Mouse (Mus musculus) small intestine, adult 2 months (tissue): Measurements from ENCODE around the gene Olfr513. TPM values are rescaled to one million over a fixed set of nuclear protein-coding genes. Genes with fewer than 3 reads are reported as not detected.

Experiments used
- H3K27ac ChIP-seq: fragments of 200-500 bp; 2 replicates; pipeline ENCODE4 v1.5.1; 2012; ENCODE audit warnings: low read depth, low read length, control low read depth, inconsistent platforms; ENCODE audit not compliant: insufficient read depth
- H3K27me3 ChIP-seq: fragments of 200-500 bp; 2 replicates; pipeline ENCODE4 v1.6.1; 2012; ENCODE audit warnings: mild to moderate bottlenecking, moderate library complexity, low read length, inconsistent platforms; ENCODE audit not compliant: control insufficient read depth, insufficient read depth
- H3K36me3 ChIP-seq: fragments of 200-500 bp; 2 replicates; pipeline ENCODE4 v1.6.1; 2012; ENCODE audit warnings: mild to moderate bottlenecking, low read length, control low read depth, inconsistent platforms; ENCODE audit not compliant: control insufficient read depth, insufficient read depth
- H3K4me1 ChIP-seq: fragments of 200-500 bp; 2 replicates; pipeline ENCODE4 v1.6.1; 2012; ENCODE audit warnings: low read length, inconsistent platforms, mixed read lengths; ENCODE audit not compliant: control insufficient read depth, insufficient read depth, insufficient read length
- H3K4me3 ChIP-seq: fragments of 200-500 bp; 2 replicates; pipeline ENCODE4 v1.5.1; 2012; ENCODE audit warnings: low read depth, mild to moderate bottlenecking, control low read depth, inconsistent platforms, low read length, moderate library complexity
- CTCF ChIP-seq: fragments of 200-500 bp; IDR thresholded peaks from 2 replicates; pipeline ENCODE4 v1.5.1; 2012; ENCODE audit warnings: low read depth, mild to moderate bottlenecking, control low read depth, inconsistent platforms, low read length, moderate library complexity, mixed read lengths; ENCODE audit not compliant: insufficient replicate concordance, insufficient read length; ENCODE audit errors: extremely low read depth
- POLR2A ChIP-seq: fragments of 200-500 bp; IDR thresholded peaks from 2 replicates; pipeline ENCODE4 v1.6.1; 2012; ENCODE audit warnings: low read depth, mild to moderate bottlenecking, control low read depth, inconsistent platforms, low read length, moderate library complexity
- WGBS: fragments of 180-500 bp; shearing (Covaris S2); methylation state at CpG from one replicate; pipeline ENCODE4 v1.1.7; 2018; 5-methylcytosine and 5-hydroxymethylcytosine counted together
- polyA plus RNA-seq: library from polyadenylated mRNA; depleted of rRNA; stranded (reverse); fragments of >200 nt; gene quantifications from 2 replicates; pipeline ENCODE4 v1.2.3, GENCODE M21; 2012; rRNA removed

Gene Olfr513
- polyA plus RNA-seq, result not detected in 2 replicates

GRCm38 (mm10) chr7:108750673-108751072 lies at the start of gene Olfr513:
Gene Olfr513, plus strand, starts transcription at chr7:108750973.
- Histone ChIP-seq H3K27me3 (no peaks in the 10 kb centered on the region), H3K36me3 (no peaks in the 10 kb centered on the region), H3K4me3 (no peak within 1 kb of the TSS), H3K27ac (no peak within 1 kb of the TSS), H3K4me1 (no peaks in the 10 kb centered on the region)
- WGBS, result 39% methylated on average over 1 of the region's 1 CpGs
- TF ChIP-seq POLR2A (no peak), CTCF (no peak)

DNA sequence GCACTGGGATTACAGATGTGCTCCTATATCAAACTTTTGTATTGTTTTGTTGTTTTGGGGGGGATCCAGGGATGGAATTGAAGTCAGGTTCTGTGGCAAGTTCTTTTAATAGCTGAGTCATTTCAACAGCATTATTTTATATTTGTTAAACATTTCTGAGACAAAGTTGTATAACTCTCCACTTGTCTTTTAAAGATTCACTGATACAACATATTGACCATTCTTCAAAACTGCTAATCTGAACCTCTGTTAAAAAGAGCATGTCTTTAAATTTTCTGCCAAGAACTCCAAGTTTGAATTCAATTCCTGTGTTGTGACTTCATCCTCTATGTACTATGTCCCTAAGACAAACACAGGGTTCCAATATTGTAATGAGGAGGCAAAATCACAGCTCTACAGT lies 37.8 kb upstream of the Olfr513 start, which contains the start of gene Olfr512:
Gene Olfr512, plus strand, starts transcription at position 301 of the 400 bp plus-strand sequence.
- no peaks in the 10 kb centered on the region for H3K36me3 ChIP-seq
- no peak within 1 kb of the TSS for H3K4me3 ChIP-seq
- no peak within 1 kb of the TSS for H3K27ac ChIP-seq
- H3K27me3 ChIP-seq, result no peaks in the 10 kb centered on the region
- TF ChIP-seq POLR2A (no peak), CTCF (no peak)
- H3K4me1 ChIP-seq, result no peaks in the 10 kb centered on the region

GRCm38 (mm10) chr7:108760411-108760810 lies 9.6 kb downstream of the Olfr513 start:
- no peaks in the 10 kb centered on the region for H3K36me3 ChIP-seq
- no peak overlapping the region for H3K4me3 ChIP-seq
- WGBS, result 30% methylated on average over 3 of the region's 3 CpGs
- H3K27me3 ChIP-seq, result no peaks in the 10 kb centered on the region
- TF ChIP-seq POLR2A (no peak), CTCF (no peak)
- no peak overlapping the region for H3K27ac ChIP-seq
- H3K4me1 ChIP-seq, result no peaks in the 10 kb centered on the region

DNA sequence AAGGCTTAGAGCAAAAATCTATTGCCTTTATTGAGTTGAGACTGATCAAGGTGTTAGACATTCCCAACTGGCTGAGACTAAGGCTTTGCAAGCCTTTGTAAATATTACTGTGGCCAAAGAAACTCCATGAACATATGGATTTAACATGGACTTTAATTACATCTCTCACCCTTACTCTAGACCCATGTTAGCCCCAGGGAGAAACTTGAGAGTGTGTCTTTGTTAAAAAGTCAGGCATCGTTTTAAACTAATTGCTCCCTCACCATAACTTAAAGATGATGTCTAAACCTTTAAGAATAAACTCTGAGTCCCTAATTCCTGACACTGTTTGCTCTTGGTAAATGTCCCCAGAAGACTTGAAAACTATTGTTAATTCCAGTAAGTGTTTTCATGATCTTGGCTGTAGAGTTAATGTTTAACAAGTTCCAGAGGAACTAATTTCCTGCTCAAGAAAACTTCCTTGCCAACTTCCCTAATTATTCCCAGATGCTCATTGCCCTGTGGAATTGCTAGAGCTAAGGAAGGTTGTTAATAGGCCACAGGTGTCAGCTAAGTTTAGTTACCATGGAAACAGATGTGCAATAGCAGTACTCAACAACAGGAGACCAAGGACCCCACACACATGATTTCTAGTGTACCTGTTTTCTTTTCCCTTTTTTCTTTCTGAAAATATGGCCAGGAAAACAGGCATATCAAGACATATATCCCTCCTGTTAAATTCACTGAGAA lies 46.6 kb downstream of the Olfr513 start:
- no peaks in the 10 kb centered on the region for H3K36me3 ChIP-seq
- no peak overlapping the region for H3K4me3 ChIP-seq
- no peaks in the 10 kb centered on the region for H3K27me3 ChIP-seq
- WGBS, result 32% methylated on average over 1 of the region's 1 CpGs
- H3K4me1 ChIP-seq, result no peaks in the 10 kb centered on the region
- TF ChIP-seq POLR2A (no peak), CTCF (no peak)
- no peak overlapping the region for H3K27ac ChIP-seq

Other genes with a start within 250 kb of the Olfr513 start
- gene Olfr502, start 225.9 kb upstream of the Olfr513 start, polyA plus RNA-seq, result not detected in 2 replicates
- gene Olfr503, start 206.4 kb upstream of the Olfr513 start, polyA plus RNA-seq, result not detected in 2 replicates
- gene Olfr504, start 185.2 kb upstream of the Olfr513 start, polyA plus RNA-seq, result not detected in 2 replicates
- not detected in 2 replicates for gene Olfr506, start 140.2 kb upstream of the Olfr513 start, polyA plus RNA-seq
- gene Olfr507, start 129.2 kb upstream of the Olfr513 start, polyA plus RNA-seq, result not detected in 2 replicates
- not detected in 2 replicates for gene Olfr508, start 121.0 kb upstream of the Olfr513 start, polyA plus RNA-seq
- not detected in 2 replicates for gene Olfr509, start 99.1 kb upstream of the Olfr513 start, polyA plus RNA-seq
- gene Olfr510, start 84.6 kb upstream of the Olfr513 start, polyA plus RNA-seq, result not detected in 2 replicates
- not detected in 2 replicates for gene Olfr512, start 37.7 kb upstream of the Olfr513 start, polyA plus RNA-seq
- not detected in 2 replicates for gene Olfr514, start 75.0 kb downstream of the Olfr513 start, polyA plus RNA-seq
- not detected in 2 replicates for gene Olfr516, start 99.6 kb downstream of the Olfr513 start, polyA plus RNA-seq
- not detected in 2 replicates for gene Olfr517, start 121.4 kb downstream of the Olfr513 start, polyA plus RNA-seq
- not detected in 2 replicates for gene Olfr518, start 134.0 kb downstream of the Olfr513 start, polyA plus RNA-seq
- gene Olfr519, start 143.4 kb downstream of the Olfr513 start, polyA plus RNA-seq, result not detected in 2 replicates
- gene Nlrp10, start 179.2 kb downstream of the Olfr513 start, polyA plus RNA-seq, result 0.03 TPM in 1 of 2 replicates, not detected in the other
- gene Eif3f, start 183.4 kb downstream of the Olfr513 start, polyA plus RNA-seq, result 132 and 223 TPM in 2 replicates
- gene Tub, start 199.4 kb downstream of the Olfr513 start, polyA plus RNA-seq, result 0.58 and 0.63 TPM in 2 replicates